Mouse (Mus musculus): ENCODE measurements around the gene Rims3.

- TF ChIP-seq CTCF (IDR thresholded peaks at IDR 0.05; ENCODE audit: low read depth, low read length) (no peak), POLR2A (IDR thresholded peaks at IDR 0.05; ENCODE audit: extremely low read depth, insufficient read depth, low read length) (no peak)
Measured at GRCm38 (mm10) chr4:120888884-120889283, 34.3 kb downstream of the Rims3 start.
